Mouse (Mus musculus): ENCODE results near the gene Vmn2r81.
"Not testable (repeated sequence)": the region's sequence is repeated elsewhere in the genome, so short reads cannot be mapped to it uniquely, and the experiment has no call there.

Gene Vmn2r81

DNA sequence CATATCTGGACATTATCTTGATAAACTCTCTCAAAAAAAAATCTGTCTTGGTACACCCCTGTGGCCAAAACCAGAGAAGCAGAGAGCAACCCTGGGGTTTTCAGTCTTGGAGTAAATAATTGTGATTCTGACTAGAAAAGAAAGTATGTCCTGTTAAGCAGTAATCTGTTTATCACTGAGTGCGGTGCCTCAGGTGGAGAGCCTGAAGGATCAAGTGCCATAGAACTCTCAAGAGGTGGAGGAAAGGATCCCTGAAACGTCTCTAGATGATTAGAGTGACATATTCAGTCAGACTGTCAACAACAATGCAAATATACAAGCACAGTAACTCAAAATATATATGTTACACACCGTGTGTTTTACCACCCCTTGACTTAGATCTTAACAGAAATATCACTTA lies at the start of gene Vmn2r81:
Gene Vmn2r81 (plus strand): TSS at position 301 of the 400 bp plus-strand sequence.
- DNase-seq (ENCODE audit: low read depth, low spot score), result not testable (repeated sequence)

DNA sequence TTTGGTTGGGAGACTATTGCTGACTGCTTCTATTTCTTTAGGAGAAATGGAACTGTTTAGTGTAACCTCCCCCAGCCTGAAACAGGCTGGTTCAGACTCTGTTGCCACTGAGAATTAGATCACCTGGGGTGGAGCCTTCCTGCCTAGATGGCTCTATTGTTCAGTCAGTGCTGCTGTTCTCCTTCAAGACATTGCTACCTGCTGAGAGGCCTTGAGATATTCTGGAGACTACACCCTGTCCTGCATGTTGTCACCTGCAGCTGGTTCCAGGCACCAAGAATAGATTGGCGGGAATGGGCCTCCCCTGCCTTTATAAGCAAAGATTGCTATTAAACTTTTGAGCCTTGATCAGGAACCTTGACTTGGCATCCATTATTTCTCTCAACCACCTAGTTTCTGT lies 47.5 kb upstream of the Vmn2r81 start:
- DNase-seq (ENCODE audit: low read depth, low spot score), result peak; percentile 92

DNA sequence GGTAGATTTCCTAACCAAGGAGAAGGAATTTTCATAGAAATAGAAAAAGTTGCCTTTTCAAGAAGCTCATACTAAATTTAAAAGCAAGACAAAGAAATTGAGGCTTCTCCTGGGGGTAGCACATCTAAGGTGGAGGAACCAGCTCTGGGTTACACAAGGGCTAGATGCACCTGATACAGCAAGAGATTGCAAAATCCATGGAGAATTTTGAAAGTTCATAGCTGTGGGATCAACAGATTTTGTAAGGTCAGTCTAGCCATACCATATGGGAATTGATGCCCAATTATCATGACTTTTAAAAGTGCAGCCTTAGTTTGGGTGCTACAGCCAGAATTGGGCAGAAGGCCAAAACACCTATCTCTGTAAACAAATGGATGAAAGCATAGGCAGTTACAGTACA lies 27.1 kb upstream of the Vmn2r81 start:
- no peak for DNase-seq (ENCODE audit: low read depth, low spot score)

DNA sequence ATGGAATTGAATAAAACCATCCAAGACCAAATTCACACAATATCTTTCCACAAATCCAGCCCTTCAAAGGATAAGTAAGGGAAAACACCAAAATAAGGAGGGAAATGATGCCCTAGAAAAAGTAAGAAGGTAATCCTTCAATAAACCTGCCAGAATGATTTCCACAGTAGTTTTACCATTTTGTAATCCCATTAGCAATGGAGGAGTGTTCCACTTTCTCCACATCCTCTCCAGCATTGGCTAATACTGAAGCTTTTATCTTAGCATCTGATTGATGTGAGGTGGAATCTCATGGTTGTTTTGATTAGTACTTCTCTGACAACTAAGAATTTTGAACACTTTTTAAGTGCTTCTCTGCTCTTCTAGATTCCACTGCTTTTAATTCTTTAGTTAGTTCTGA lies 25.9 kb upstream of the Vmn2r81 start:
- DNase-seq (ENCODE audit: low read depth, low spot score), result no peak

DNA sequence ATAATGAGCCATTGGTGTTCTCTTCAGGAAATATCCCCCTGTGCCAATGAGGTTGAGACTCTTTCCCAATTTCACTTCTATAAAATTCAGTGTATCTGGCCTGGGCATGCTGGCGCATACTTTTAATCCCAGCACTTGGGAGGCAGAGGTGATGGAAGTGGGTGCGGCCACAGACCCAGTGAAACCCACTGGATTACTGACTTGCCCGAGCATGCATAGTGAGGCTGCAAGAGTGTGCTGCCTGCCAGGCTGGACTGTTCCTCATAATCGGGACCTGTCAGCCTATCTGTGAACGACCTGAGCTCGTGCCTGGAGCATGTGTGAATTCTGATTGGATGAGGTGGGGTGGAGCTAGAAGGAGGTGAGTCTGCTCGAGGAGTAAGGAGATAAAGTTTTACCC lies 25.3 kb upstream of the Vmn2r81 start:
- DNase-seq (ENCODE audit: low read depth, low spot score), result peak; percentile 23

DNA sequence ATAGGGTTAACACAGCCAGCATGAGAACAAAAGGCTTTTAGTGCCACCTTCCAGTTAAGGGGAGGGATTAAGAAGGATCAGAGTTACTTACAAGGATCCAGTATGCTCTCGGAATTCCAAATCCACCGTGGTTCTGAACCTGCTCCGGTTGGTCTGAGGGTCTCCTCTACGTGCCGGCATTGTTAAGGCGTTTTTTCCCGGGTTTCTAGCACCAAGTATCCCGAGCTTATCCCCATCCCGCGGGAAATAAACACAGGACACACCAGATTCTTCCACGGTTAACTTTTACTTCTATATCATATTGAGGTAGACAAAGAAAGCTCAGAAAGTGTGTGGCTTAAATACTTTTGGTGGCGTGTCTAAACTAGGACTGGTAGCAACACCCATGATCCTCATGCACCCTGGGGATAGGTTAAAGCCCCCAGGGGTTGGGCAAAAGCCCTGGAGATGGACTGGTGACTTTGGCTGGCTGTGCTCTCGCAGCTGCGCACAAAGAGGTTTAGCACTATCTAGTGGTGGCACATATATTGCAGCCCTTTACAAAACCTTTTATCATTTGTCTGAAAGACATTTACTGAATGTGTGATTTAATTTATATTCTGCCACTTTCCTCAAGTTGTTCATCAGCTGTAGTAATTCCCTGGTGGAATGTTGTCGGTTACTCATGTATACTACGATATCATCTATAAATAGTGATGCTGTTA lies 74.7 kb downstream of the Vmn2r81 start:
- peak; percentile 8 for DNase-seq (ENCODE audit: low read depth, low spot score)

DNA sequence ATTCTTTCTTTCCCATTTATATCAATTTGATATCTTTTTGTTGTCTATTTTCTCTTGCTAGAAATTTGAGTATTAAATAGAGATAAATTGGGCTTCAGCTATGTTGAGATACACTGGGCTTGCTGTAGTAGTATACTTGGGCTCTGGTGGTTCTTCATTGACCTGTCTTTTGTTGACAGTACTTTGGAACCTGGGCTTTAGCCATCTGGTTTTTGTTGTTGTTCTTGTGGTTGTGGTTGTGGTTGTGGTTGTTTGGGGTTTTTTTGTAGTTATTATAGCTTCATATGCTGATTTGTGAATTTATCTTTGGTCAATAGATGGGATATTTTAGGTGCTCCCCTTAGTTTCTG lies 75.2 kb downstream of the Vmn2r81 start:
- DNase-seq (ENCODE audit: low read depth, low spot score), result no peak
